Mouse (Mus musculus): ENCODE measurements around the gene Kctd12. TPM values are rescaled to one million over a fixed set of nuclear protein-coding genes. Genes with fewer than 3 reads are reported as not detected.

Kctd12 gene
- 8.2 and 9.7 TPM in 2 replicates for polyA plus RNA-seq (2015; fragmentation: Nextera tagmentation; extraction: Ambion mirVana)

DNA sequence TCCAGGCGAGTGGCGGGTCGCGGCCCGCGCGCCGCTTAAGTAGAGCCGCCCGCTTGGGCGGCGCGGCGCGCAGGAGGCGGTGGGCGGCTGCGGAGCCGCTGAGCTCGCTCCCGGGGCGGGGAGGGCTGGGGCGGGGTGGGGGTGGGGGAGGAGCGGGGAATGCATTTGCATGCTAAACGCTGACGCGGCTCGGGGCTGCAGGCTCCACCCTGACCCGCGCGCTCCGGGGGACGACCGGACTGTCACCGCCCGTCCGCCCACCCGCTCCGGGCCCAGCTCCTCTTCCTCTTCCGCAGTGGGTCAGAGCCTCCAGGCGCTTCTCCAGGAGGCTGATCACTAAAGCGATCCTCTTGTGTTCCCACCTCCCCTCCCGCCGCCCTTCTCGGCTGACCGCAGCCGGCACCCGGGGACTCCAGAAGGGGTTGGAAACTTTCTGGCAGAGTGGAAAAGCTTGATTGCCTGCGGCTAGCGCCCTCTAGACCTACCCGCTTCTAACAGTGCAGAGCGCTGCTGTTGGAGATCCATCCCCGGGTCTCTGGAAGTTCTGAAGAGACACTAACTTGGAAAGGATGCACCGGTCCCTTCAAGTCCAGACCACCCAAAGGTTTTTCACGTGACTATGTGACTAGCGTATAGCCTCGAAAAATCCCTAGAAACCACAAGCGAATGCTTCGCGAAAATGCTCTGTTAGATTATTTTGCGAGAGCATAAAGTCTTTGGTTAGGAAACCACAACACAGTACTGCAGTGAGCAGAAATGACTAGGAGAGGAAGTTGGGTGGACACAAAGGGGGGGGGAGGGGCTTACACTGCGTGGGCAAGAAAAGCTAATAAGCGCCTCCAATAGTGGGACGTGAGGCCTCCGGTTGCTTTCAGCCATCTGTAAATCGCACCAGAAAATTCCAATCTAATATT, at the start of gene Kctd12:
Kctd12 (minus strand) TSS at position 11 of the 914 bp plus-strand sequence.
- no peaks in the 10 kb centered on the region; the same call in 1 of the 2 replicates for H3K27me3 ChIP-seq (replicated peaks; ENCODE audit: insufficient read depth, low read length)
- H3K27ac ChIP-seq (ENCODE audit: low read length), result peak within 1 kb of the TSS; percentile 91
- TF ChIP-seq CTCF (IDR thresholded peaks at IDR 0.05) (peak; percentile 69), EP300 (IDR thresholded peaks at IDR 0.05) (no peak)
- H3K9me3 ChIP-seq (ENCODE audit: low read length), result no peaks in the 10 kb centered on the region
- H3K4me2 ChIP-seq (replicated peaks; ENCODE audit: low read depth, low read length), result peak within 1 kb of the TSS; percentile 66
- H3K4me3 ChIP-seq (ENCODE audit: low read depth, low read length), result peak within 1 kb of the TSS; percentile 48
- WGBS, result 2% methylated on average over 42 of the region's 66 CpGs
- DNase-seq (ENCODE audit: low spot score) (peak; percentile 93), ATAC-seq (peak; percentile 95)
- H3K9ac ChIP-seq (replicated peaks; ENCODE audit: low read depth), result peak within 1 kb of the TSS; percentile 51
- H3K36me3 ChIP-seq (ENCODE audit: insufficient read depth, low read length), result no peaks in the 10 kb centered on the region
- no peaks in the 10 kb centered on the region; the same call in 1 of the 2 replicates for H3K4me1 ChIP-seq (ENCODE audit: insufficient read depth, low read depth, low read length)

DNA sequence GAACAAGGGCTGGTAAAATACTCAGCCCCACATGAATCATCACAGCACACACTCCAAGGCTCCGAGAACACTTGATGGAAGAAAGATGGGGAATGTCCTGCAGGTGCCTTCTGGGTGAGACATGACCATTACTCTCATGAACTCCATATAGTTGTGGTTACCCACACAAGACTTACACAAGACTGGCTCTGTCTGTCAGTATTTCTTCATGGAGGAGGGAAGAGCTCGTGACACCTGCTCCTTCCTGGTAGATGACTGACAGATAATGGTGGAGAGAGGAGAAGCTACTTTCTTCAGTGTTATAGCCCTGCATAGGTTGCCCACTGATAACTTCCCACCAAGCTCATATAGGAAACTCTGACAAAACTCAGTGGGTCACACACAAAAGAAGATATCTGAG, 46.8 kb upstream of the Kctd12 start:
- H3K4me1 ChIP-seq (ENCODE audit: insufficient read depth, low read depth, low read length), result no peaks in the 10 kb centered on the region
- no peak overlapping the region for H3K9ac ChIP-seq (replicated peaks; ENCODE audit: low read depth)
- TF ChIP-seq EP300 (IDR thresholded peaks at IDR 0.05), result no peak
- no peak for TF ChIP-seq CTCF (IDR thresholded peaks at IDR 0.05)
- H3K27me3 ChIP-seq (replicated peaks; ENCODE audit: insufficient read depth, low read length), result no peaks in the 10 kb centered on the region
- no peak overlapping the region for H3K4me2 ChIP-seq (replicated peaks; ENCODE audit: low read depth, low read length)
- WGBS, result 68% methylated on average over 2 of the region's 2 CpGs
- no peaks in the 10 kb centered on the region for H3K9me3 ChIP-seq (ENCODE audit: low read length)
- no peak overlapping the region for H3K27ac ChIP-seq (ENCODE audit: low read length)
- H3K36me3 ChIP-seq (ENCODE audit: insufficient read depth, low read length), result no peaks in the 10 kb centered on the region
- ATAC-seq, result no peak
- H3K4me3 ChIP-seq (ENCODE audit: low read depth, low read length), result no peak overlapping the region
- no peak for DNase-seq (ENCODE audit: low spot score)

DNA sequence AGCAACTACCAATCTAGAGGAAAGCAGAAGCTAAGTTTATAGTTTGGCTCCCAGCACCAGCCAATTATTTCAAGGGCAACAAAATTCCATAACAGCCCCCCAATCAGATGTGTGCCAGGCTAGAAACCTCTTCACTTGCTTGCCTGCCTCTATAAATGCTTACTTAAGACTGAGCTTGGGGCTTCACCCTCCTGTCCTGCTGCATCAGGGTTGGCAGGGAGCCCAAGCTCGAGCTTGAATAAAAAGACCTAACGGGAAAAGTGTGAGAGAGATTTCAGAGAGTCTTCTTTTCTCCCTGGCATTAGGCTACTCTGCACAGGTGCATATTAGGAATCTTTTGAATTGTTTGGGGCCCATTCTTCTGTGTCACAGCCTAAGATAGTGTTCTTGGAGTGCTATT, 37.6 kb upstream of the Kctd12 start:
- Histone ChIP-seq H3K4me2 (replicated peaks; ENCODE audit: low read depth, low read length) (no peak overlapping the region), H3K9ac (replicated peaks; ENCODE audit: low read depth) (no peak overlapping the region), H3K9me3 (ENCODE audit: low read length) (no peaks in the 10 kb centered on the region), H3K27me3 (replicated peaks; ENCODE audit: insufficient read depth, low read length) (no peaks in the 10 kb centered on the region), H3K4me3 (ENCODE audit: low read depth, low read length) (no peak overlapping the region), H3K27ac (ENCODE audit: low read length) (no peak overlapping the region), H3K36me3 (ENCODE audit: insufficient read depth, low read length) (no peaks in the 10 kb centered on the region), H3K4me1 (ENCODE audit: insufficient read depth, low read depth, low read length) (no peaks in the 10 kb centered on the region)
- DNase-seq (ENCODE audit: low spot score) (peak; percentile 8), ATAC-seq (no peak)
- WGBS, result 23% methylated on average over 2 of the region's 2 CpGs
- TF ChIP-seq EP300 (IDR thresholded peaks at IDR 0.05) (no peak), CTCF (IDR thresholded peaks at IDR 0.05) (no peak)

GRCm38 (mm10) chr14:103017009-103017408, 34.6 kb upstream of the Kctd12 start:
- Histone ChIP-seq H3K9me3 (ENCODE audit: low read length) (no peaks in the 10 kb centered on the region), H3K27ac (ENCODE audit: low read length) (no peak overlapping the region), H3K4me2 (replicated peaks; ENCODE audit: low read depth, low read length) (no peak overlapping the region), H3K36me3 (ENCODE audit: insufficient read depth, low read length) (no peaks in the 10 kb centered on the region), H3K4me1 (ENCODE audit: insufficient read depth, low read depth, low read length) (no peaks in the 10 kb centered on the region), H3K9ac (replicated peaks; ENCODE audit: low read depth) (no peak overlapping the region), H3K27me3 (replicated peaks; ENCODE audit: insufficient read depth, low read length) (no peaks in the 10 kb centered on the region), H3K4me3 (ENCODE audit: low read depth, low read length) (no peak overlapping the region)
- no peak for ATAC-seq
- 42% methylated on average over 5 of the region's 5 CpGs for WGBS
- TF ChIP-seq CTCF (IDR thresholded peaks at IDR 0.05) (no peak), EP300 (IDR thresholded peaks at IDR 0.05) (no peak)
- no peak for DNase-seq (ENCODE audit: low spot score)

DNA sequence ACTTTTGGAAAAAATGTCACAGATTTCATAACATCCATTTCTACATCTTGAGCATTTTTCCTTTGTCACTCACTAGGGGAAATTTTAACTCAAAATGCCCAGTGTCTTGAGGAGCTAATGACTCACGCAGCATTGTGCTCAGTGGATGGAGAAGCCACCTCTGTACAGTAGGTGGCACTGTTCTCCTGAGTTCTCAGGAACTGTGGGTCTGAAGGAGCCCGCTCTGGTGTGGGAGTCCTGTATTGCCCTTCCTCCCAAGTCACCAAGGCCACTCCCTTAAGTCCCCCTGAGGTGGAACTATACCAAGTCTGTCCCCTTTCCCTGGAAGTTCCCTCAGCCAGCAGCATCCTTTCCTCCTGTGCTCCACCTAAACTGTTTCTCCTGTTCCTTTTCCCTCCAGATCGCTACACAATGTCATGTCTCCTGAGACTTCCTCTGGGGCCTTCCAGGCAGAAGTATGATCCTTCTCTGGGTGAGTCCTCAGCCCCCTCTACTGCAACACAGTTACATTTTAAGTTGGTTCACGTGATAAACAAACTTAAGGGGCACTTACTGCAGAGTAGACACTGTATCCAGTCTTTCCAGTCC, 30.2 kb upstream of the Kctd12 start:
- DNase-seq (ENCODE audit: low spot score), result peak; percentile 93
- Histone ChIP-seq H3K9ac (replicated peaks; ENCODE audit: low read depth) (no peak overlapping the region), H3K4me1 (ENCODE audit: insufficient read depth, low read depth, low read length) (no peaks in the 10 kb centered on the region), H3K9me3 (ENCODE audit: low read length) (no peaks in the 10 kb centered on the region), H3K27ac (ENCODE audit: low read length) (no peak overlapping the region), H3K36me3 (ENCODE audit: insufficient read depth, low read length) (no peaks in the 10 kb centered on the region), H3K4me3 (ENCODE audit: low read depth, low read length) (no peak overlapping the region), H3K4me2 (replicated peaks; ENCODE audit: low read depth, low read length) (no peak overlapping the region), H3K27me3 (replicated peaks; ENCODE audit: insufficient read depth, low read length) (no peaks in the 10 kb centered on the region)
- no peak for TF ChIP-seq EP300 (IDR thresholded peaks at IDR 0.05)
- peak; percentile 91 for TF ChIP-seq CTCF (IDR thresholded peaks at IDR 0.05)
- WGBS, result 17% methylated on average over 4 of the region's 4 CpGs
- ATAC-seq, result peak; percentile 93

- H3K4me2 ChIP-seq (replicated peaks; ENCODE audit: low read depth, low read length), result no peak overlapping the region
- peak; percentile 78 for TF ChIP-seq CTCF (IDR thresholded peaks at IDR 0.05)
- no peak for TF ChIP-seq EP300 (IDR thresholded peaks at IDR 0.05)
- H3K27ac ChIP-seq (ENCODE audit: low read length), result no peak overlapping the region
- H3K27me3 ChIP-seq (replicated peaks; ENCODE audit: insufficient read depth, low read length), result no peaks in the 10 kb centered on the region
- ATAC-seq (0 out of 2 replicates have a peak, but pooled peaks have one; percentile 25), DNase-seq (ENCODE audit: low spot score) (peak; percentile 70)
- WGBS, result 19% methylated on average over 5 of the region's 5 CpGs
- no peaks in the 10 kb centered on the region for H3K9me3 ChIP-seq (ENCODE audit: low read length)
- H3K4me3 ChIP-seq (ENCODE audit: low read depth, low read length), result no peak overlapping the region
- no peaks in the 10 kb centered on the region for H3K4me1 ChIP-seq (ENCODE audit: insufficient read depth, low read depth, low read length)
- H3K9ac ChIP-seq (replicated peaks; ENCODE audit: low read depth), result no peak overlapping the region
- H3K36me3 ChIP-seq (ENCODE audit: insufficient read depth, low read length), result no peaks in the 10 kb centered on the region
Measured at GRCm38 (mm10) chr14:103011782-103012181, 29.3 kb upstream of the Kctd12 start.
